Mouse (Mus musculus) embryonic facial prominence, embryonic 14.5 days (tissue): ENCODE data around the gene Itk. TPM values are rescaled to one million over a fixed set of nuclear protein-coding genes. Genes with fewer than 3 reads are reported as not detected.

ENCODE experiments used
- ATAC-seq: fragments of 200-750 bp; cut with Nextera tagmentation; 2 replicates; pipeline ENCODE4 v1.8.0; 2017; ENCODE audit warnings: low read depth, moderate number of reproducible peaks, moderate TSS enrichment
- DNase-seq: peaks from one replicate; pipeline ENCODE4 v3.0.0-alpha.2; 2015; ENCODE audit warnings: low spot score
- H3K27ac ChIP-seq: fragments of 300-500 bp; sonication (generic); replicated peaks from 2 replicates; pipeline ENCODE4 v1.5.1; 2014; ENCODE audit warnings: low read depth, mild to moderate bottlenecking, low read length, moderate library complexity
- H3K27me3 ChIP-seq: fragments of 300-500 bp; sonication (generic); replicated peaks from 2 replicates; pipeline ENCODE4 v1.6.1; 2014; ENCODE audit warnings: low read length; ENCODE audit not compliant: control insufficient read depth, insufficient read depth
- H3K36me3 ChIP-seq: fragments of 300-500 bp; sonication (generic); 2 replicates; pipeline ENCODE4 v1.6.1; 2014; ENCODE audit warnings: low read length, mixed read lengths; ENCODE audit not compliant: control insufficient read depth, insufficient read depth
- H3K4me1 ChIP-seq: fragments of 300-500 bp; sonication (generic); 2 replicates; pipeline ENCODE4 v1.6.1; 2014; ENCODE audit warnings: antibody characterized with exemption, low read length; ENCODE audit not compliant: control insufficient read depth, insufficient read depth
- H3K4me2 ChIP-seq: fragments of 300-500 bp; sonication (generic); 2 replicates; pipeline ENCODE4 v1.6.1; 2014; ENCODE audit warnings: low read depth, mild to moderate bottlenecking, low read length, moderate library complexity, mixed read lengths
- H3K4me3 ChIP-seq: fragments of 300-500 bp; sonication (generic); 2 replicates; pipeline ENCODE4 v1.5.1; 2014; ENCODE audit warnings: low read depth, mild to moderate bottlenecking, low read length
- H3K9ac ChIP-seq: fragments of 300-500 bp; sonication (generic); 2 replicates; pipeline ENCODE4 v1.6.1; 2014; ENCODE audit warnings: low read depth, mild to moderate bottlenecking, low read length, moderate library complexity, mixed read lengths
- H3K9me3 ChIP-seq: fragments of 300-500 bp; sonication (generic); 2 replicates; pipeline ENCODE4 v1.6.1; 2016; ENCODE audit warnings: low read length; ENCODE audit not compliant: control insufficient read depth
- WGBS: fragments of 180-500 bp; shearing (Covaris S2); extraction: QIAGEN DNeasy Blood & Tissue Kit; methylation state at CpG from one replicate; pipeline ENCODE4 v1.1.7; 2014; 5-methylcytosine and 5-hydroxymethylcytosine counted together
- polyA plus RNA-seq: library from polyadenylated mRNA; unstranded; fragments of >200 nt; fragmentation: Nextera tagmentation; extraction: Ambion mirVana; gene quantifications from 2 replicates; pipeline ENCODE4 v1.2.1, GENCODE M21; 2014

Gene Itk
- polyA plus RNA-seq, 1 experiment from 2014 or later, result 0.26 TPM

DNA sequence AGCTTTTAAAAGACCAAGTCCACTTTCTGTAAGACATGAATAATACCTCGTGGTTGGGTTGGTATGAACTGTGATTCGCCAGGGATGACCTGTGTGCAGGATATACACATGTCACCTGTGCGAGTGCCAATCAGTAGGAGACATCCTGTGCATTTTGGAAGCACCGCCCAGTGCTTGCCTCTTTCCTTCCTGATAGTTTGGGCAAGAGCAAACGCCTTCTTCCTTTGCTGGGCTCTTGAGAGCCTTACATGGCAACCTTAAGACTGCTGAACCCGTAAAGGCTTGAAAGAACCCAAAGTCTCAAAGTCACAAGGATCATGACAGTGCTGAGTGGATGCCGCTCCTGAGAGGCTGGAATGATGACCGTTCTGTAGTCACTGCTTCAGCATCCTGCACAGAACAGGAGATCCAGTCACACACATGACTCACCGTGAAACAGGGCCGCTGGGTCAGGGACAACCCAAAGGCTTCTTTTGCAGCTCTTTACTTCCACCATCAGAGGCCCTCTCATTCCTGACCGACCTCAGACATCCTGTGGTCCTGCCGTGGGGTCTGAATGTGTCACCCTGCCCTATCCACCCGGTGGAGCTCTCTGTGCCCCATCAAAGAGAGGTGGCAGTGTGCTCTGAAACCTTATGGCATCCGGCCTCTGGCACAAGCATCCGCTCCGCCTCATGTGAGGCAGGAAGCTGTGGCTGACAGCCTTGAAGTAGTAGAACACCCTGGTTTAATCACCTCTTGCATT lies 62.9 kb downstream of the Itk start:
- Histone ChIP-seq H3K27ac (no peak overlapping the region), H3K36me3 (no peaks in the 10 kb centered on the region), H3K4me3 (no peak overlapping the region), H3K27me3 (no peaks in the 10 kb centered on the region), H3K9me3 (no peaks in the 10 kb centered on the region), H3K4me2 (no peak overlapping the region), H3K9ac (no peak overlapping the region), H3K4me1 (0 out of 2 replicates have a peak, but pooled peaks cover 2% of the 10 kb centered on the region)
- ATAC-seq, result no peak
- 79% methylated on average over 16 of the region's 16 CpGs for WGBS
- no peak for DNase-seq

DNA sequence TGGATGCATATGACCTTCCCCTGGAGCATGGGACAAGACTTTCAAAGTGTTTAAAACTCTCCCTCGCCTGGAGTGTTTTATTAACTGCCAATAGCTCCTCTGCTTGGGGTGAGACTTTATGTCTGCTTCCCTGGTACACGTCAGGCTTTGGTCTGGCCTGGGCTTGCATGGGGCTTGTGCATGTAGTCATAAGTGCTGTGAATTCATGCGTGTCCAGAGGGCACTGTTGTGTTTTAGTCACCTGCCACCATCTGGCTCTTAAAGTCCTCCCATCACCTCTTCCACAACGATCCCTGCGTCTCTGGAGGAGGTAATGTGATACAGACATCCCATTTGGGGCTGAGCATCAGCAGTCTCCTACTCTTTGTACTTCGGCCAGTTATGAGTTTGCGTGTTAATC lies 67.8 kb downstream of the Itk start:
- no peaks in the 10 kb centered on the region for H3K27me3 ChIP-seq
- H3K9me3 ChIP-seq, result no peaks in the 10 kb centered on the region
- no peak overlapping the region for H3K4me3 ChIP-seq
- DNase-seq (no peak), ATAC-seq (no peak)
- 0 out of 2 replicates have a peak, but pooled peaks cover 2% of the 10 kb centered on the region for H3K4me1 ChIP-seq
- 46% methylated on average over 7 of the region's 7 CpGs for whole genome bisulfite sequencing
- no peak overlapping the region for H3K4me2 ChIP-seq
- no peak overlapping the region for H3K27ac ChIP-seq
- H3K9ac ChIP-seq, result no peak overlapping the region
- H3K36me3 ChIP-seq, result no peaks in the 10 kb centered on the region

DNA sequence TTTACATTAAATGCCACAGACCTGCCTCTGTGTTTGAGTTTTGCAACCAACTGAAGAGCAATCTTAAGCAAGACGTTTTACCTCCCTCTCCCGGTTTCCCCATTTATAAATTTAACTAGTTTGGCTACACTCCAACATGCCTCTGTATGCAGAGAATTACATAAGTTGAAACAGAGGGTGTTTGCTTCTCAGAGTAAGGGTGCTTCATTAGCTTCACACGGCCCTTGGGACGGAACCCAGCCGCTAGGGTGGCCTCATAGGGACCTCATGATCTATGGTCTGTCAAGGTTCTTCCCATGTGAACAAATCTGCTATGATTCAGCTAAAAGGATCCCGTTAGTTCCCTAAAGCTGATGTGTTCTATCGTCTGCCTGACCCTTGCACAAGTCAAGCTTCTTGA lies 74.8 kb downstream of the Itk start:
- H3K4me1 ChIP-seq, result peaks cover 17% of the 10 kb centered on the region
- H3K27me3 ChIP-seq, result peaks cover 11% of the 10 kb centered on the region
- WGBS, result 59% methylated on average over 7 of the region's 7 CpGs
- H3K36me3 ChIP-seq, result no peaks in the 10 kb centered on the region
- no peak overlapping the region for H3K9ac ChIP-seq
- no peak overlapping the region for H3K27ac ChIP-seq
- ATAC-seq, result no peak
- no peaks in the 10 kb centered on the region for H3K9me3 ChIP-seq
- H3K4me3 ChIP-seq, result no peak overlapping the region
- DNase-seq, result peak; percentile 34
- no peak overlapping the region for H3K4me2 ChIP-seq

GRCm38 (mm10) chr11:46313851-46314250 lies 75.5 kb downstream of the Itk start:
- Histone ChIP-seq H3K9me3 (no peaks in the 10 kb centered on the region), H3K9ac (no peak overlapping the region), H3K4me2 (no peak overlapping the region), H3K27me3 (peaks cover 11% of the 10 kb centered on the region), H3K4me3 (no peak overlapping the region), H3K4me1 (peaks cover 19% of the 10 kb centered on the region), H3K36me3 (no peaks in the 10 kb centered on the region), H3K27ac (no peak overlapping the region)
- no peak for ATAC-seq
- DNase-seq, result peak; percentile 36
- WGBS, result 48% methylated on average over 6 of the region's 6 CpGs

- ATAC-seq (0 out of 2 replicates have a peak, but pooled peaks have one; percentile 26), DNase-seq (no peak)
- Histone ChIP-seq H3K9ac (peak within 1 kb of the TSS; percentile 63), H3K27ac (no peak within 1 kb of the TSS), H3K4me3 (peak within 1 kb of the TSS; percentile 74), H3K4me1 (peaks cover 19% of the 10 kb centered on the region), H3K27me3 (peaks cover 11% of the 10 kb centered on the region), H3K36me3 (no peaks in the 10 kb centered on the region), H3K9me3 (no peaks in the 10 kb centered on the region), H3K4me2 (peak within 1 kb of the TSS; percentile 99)
- WGBS, result 8% methylated on average over 11 of the region's 14 CpGs
These were observed 76.7 kb downstream of the Itk start, which contains the start of gene Cyfip2 for GRCm38 (mm10) chr11:46312523-46313035. TSS of gene Cyfip2 (minus strand) at chr11:46312859.

DNA sequence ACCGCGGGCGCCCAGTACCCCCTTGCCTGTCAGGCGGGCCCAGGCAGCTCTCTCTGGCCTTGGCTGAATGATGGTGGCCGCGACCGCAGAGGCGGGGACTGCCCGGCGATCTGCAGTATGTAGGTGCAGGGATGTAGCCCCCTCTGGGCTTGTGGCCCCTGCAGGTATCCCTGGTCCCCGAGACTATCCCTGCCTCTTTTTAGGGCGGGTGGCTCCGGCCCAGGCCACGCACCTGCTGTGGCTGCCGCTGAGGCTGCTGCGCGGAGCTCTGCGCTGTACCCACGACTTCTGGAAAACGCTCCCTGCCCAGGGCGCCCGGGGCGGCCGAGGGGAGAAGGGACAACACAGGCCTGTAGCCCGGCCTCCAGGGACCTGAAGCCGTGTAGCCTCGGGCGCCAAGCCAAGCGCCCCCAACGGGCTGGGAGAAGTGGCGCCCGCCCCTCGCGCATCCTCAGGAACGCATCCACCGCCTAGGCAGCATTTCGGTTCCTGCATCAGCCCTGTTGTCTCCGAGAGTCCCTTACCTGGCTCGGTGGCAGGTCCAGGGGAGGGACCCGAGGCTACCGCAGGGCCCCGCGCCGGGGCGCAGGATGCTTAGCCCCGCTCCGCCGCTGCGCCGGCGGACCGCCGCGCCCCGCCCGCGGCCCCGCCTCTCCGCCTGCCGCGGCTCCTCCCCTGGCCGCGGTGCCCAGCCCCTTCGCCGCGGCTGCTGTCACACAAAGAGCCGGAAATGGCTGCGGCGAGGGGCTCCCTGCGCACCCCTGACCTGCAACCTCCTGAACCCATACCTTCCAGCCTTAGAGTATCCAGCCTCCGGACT lies 77.4 kb downstream of the Itk start:
- peak; percentile 73 for DNase-seq
- peak; percentile 91 for ATAC-seq
- Histone ChIP-seq H3K9me3 (no peaks in the 10 kb centered on the region), H3K4me2 (peak overlapping the region; percentile 99), H3K4me1 (peaks cover 19% of the 10 kb centered on the region), H3K36me3 (no peaks in the 10 kb centered on the region), H3K27ac (no peak overlapping the region), H3K9ac (peak overlapping the region; percentile 63), H3K4me3 (peak overlapping the region; percentile 74), H3K27me3 (peaks cover 11% of the 10 kb centered on the region)
- 0% methylated on average over 13 of the region's 71 CpGs for WGBS

DNA sequence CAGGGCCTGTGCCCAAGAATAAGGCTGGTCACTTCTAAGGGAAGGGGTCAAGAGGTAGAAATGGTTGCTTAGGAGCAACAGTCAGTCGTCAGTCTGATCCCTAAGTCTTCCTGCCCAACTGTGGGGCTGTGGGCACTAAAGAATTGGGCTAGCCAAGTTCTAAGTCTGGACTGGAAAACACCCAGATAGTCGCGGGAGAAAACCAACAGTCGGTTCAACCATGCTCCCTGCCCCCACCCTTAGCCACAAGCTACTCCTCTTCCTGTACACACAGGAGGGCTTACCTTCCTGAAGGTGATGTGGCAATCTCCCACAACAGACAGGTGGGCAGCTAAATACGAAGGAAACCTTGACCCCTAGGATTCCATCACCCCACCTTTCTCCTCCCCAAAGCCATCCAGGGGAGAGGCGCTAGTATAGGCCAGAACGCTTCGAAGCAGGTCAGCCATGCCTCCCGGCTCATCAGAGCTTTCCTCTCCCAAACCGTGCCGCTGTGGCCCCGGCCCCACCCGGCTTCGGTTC lies 78.1 kb downstream of the Itk start:
- Histone ChIP-seq H3K27ac (no peak overlapping the region), H3K36me3 (no peaks in the 10 kb centered on the region), H3K27me3 (peaks cover 11% of the 10 kb centered on the region), H3K9me3 (no peaks in the 10 kb centered on the region), H3K4me1 (peaks cover 19% of the 10 kb centered on the region), H3K4me2 (peak overlapping the region; percentile 99), H3K4me3 (peak overlapping the region; percentile 74), H3K9ac (peak overlapping the region; percentile 63)
- DNase-seq (no peak), ATAC-seq (no peak)
- WGBS, result 7% methylated on average over 11 of the region's 14 CpGs

- 57% methylated on average over 5 of the region's 5 CpGs for WGBS
- 0 out of 2 replicates have a peak overlapping the region, but pooled peaks have one; percentile 19 for H3K9ac ChIP-seq
- peak overlapping the region; percentile 74; the same call in 1 of the 2 replicates for H3K4me3 ChIP-seq
- peaks cover 11% of the 10 kb centered on the region for H3K27me3 ChIP-seq
- no peaks in the 10 kb centered on the region for H3K36me3 ChIP-seq
- 0 out of 2 replicates have a peak overlapping the region, but pooled peaks have one; percentile 28 for H3K27ac ChIP-seq
- peak overlapping the region; percentile 99 for H3K4me2 ChIP-seq
- H3K9me3 ChIP-seq, result no peaks in the 10 kb centered on the region
- DNase-seq (no peak), ATAC-seq (no peak)
- H3K4me1 ChIP-seq, result peaks cover 19% of the 10 kb centered on the region
These were observed 78.7 kb downstream of the Itk start for GRCm38 (mm10) chr11:46310647-46311063.
